Mouse (Mus musculus) right cerebral cortex, postnatal 25 days (tissue): ENCODE data around the gene Kng1.

Experiments
- DNase-seq: peaks from one replicate; pipeline ENCODE4 v3.0.0; 2022

Kng1 gene

DNA sequence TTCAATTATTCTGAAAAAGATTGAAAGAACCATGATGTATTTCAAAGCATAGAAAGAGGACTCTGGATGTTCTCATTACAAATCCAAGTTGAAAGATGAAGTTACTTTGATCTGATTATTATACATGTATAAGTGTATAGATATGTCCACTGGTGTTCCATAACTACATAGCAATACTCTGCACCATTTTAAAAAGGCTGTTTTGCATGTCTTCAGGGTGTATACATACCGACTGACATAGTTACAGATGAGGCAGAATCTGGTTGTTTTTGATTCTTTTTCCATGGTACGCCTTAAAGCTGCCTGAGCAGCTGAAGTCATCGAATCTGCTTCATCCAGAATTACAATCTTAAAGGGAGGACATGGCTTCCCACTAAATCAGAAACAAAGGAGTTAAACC is 57.8 kb downstream of the Kng1 start:
- DNase-seq: no peak

DNA sequence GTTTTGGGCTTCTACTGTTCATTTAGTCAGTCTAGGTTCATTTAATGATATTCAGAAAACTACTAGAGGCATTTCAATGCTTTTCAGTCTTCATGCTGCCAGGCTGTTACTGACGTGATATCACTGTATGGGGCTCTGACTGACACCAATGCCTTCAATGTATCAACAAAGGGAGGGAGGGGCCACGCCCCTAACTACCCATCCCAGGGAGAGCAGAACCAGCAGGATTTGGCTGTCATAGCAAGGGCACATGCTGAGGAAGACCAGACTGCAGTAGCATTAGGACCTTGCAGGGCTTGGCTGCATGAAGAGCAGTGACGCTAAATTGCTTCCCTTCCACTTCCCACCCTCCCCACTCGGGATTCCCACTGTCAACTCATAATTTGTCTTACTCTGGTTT is 59.5 kb downstream of the Kng1 start:
- no peak for DNase-seq

DNA sequence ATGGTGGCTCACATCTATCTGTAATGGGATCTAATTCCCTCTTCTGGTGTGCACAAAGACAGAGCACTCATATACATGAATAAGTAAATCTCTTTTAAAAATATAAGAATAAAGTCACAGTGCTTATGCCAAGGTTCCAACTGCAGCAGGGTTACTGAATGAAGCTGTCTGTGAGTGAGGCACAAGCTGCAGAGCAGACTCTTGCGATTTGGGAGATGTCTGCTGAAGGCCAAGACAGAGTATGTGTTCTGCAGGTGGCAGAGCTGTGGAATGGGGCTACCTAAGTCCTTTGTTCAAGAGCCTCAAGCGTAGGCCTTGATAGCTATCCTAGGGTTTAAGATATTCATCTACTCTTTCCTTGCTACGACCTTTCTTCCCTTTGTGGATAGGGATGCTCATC is 64.8 kb downstream of the Kng1 start:
- DNase-seq: no peak

- no peak for DNase-seq
Measured at GRCm38 (mm10) chr16:23123104-23123503, 65.4 kb downstream of the Kng1 start.

DNA sequence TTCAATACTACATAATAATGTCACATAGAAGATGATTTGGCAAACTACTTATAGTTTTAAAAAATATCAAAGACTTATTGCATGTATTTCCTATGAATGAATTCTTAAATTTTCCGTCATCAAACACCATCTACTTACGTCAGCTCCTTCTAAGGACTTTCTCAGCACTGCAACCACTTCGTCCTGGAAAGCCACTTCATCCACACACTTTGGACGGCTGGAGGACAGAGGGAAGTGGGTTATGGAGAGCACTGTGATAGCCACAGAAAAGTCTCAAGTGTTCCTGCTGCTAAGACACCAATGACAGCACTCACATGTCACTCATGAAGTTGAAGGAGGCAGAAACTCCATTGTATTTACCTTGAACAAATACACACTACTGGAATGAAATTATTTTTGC is 66.7 kb downstream of the Kng1 start:
- no peak for DNase-seq

- no peak for DNase-seq
Measured at GRCm38 (mm10) chr16:23127311-23127672, 69.6 kb downstream of the Kng1 start.

DNA sequence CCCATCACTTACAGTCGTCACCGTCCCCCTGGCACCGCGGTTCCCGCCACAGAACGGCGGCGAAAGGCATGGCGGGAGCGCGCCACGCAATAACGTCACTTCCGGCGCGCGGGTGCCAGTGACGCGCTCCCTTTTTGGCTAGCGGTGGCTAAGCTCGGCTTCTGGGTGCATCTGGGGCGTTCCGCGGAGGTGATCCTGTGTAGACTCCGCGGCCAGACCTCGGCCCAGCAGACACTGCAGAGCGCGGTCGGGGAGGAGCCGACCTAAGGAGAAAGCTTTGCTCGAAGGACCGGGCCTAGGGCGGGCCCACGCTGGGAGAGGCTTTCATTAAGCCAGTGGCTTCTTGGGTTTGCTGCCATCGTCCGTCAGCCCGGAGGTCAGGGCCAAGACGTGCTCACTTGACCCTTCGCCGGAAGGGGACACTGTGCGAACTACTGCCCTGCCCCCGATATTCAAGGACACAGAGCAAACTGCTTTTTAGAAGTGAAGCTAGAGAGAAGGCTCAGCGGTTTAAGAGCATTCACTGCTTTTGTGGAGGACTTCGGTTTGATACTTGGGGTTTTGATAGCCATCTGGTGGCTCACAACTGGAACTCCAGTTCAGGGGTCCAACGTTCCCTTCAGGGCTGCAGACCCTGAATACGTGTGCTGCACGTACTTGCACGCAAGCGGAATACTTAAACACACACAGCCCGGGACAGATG is 70.2 kb downstream of the Kng1 start, which contains the start of gene Rfc4:
Rfc4 (minus strand) TSS at position 65 of the 703 bp plus-strand sequence.
- peak; percentile 95 for DNase-seq

DNA sequence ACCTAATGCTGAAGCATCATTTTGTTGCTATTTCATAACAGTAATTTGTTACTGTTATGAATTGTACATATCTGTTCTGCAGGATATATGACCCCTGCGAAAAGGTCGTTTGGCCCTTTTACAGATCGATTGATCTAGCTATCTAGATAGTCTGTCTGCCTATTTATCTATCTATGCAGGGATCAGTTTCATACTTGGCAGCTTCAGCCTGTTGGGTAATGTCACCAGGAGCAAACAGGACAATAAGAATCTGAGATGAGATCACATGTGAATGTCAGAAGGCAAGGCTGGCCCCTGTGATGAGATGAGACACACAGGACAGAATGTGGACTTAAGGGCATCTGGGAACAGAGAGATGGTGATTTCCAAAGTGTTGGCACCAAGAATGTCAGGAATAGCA is 72.6 kb downstream of the Kng1 start:
- DNase-seq: no peak
